Comparison of ENCODE assay signal across 18 mouse cellular contexts in genomic region chr13:19819243-19819642, GRCm38 (mm10). TPM values are rescaled to one million over a fixed set of nuclear protein-coding genes. Genes with fewer than 3 reads are reported as not detected.
"Had no signal": no experiment of that assay in that cellular context is flagged by ENCODE, and none has a peak within 500 bp of the region (broad histone marks: within the 10 kb centered on the region; RNA-seq: fewer than 3 reads in every experiment).

No protein-coding gene starts in this region.

- ATAC-seq: hindbrain, postnatal 0 days; intestine, embryonic 16.5 days had no signal

- DNase-seq: gastrocnemius, postnatal 14 days; gastrocnemius, postnatal 36 days; heart, adult 11 months; heart, adult 2 months; heart, postnatal 14 days; heart, postnatal 36 days; kidney, adult 11 months; kidney, adult 2 months; kidney, postnatal 10 days; kidney, postnatal 25 days; kidney, postnatal 4 days; liver; liver, embryonic 13.5 days had no signal

RNA-seq across cellular contexts. Expression of gene Gpr141, which starts 4.8 kb away (rescaled TPM):
- polyA plus RNA-seq: hindbrain, embryonic 13.5 days; hindbrain, embryonic 15.5 days; limb, embryonic 10.5 days had no signal
